Mouse (Mus musculus): ENCODE data around the gene Brox.

DNA sequence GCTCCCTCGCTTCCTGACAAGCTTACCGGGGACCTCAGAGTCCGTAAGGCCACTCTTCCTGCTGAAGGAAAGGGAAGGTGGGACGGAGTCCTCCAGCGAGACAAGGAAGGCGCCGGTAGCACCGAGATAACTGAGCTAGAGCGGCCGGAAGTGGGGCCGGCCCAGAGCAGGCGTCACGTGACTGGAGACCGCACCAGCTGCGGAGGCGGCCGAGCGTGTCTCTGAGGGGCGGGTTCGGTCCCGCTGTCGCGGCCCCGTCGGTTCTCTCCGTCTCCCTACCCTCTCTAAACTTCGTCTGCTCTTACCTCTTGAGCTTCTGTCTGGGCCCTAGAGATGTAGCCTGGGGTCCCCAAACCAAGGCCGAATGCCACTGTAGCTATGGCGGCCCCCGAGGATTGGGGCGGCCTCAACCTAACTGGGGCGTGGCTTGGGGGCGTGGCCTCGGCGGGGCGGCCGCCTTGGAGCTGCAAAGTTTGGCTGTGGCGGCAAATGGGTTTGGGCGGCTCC is at the start of gene Brox:
- TF ChIP-seq CTCF (IDR thresholded peaks at IDR 0.05; ENCODE audit: low read depth, low read length) (no peak), POLR2A (IDR thresholded peaks at IDR 0.05; ENCODE audit: borderline replicate concordance, low read depth, low read length) (no peak)

Measured in bone marrow macrophage, adult 2 months (primary cell).